Mouse (Mus musculus) frontal cortex, postnatal 36 days (tissue): ENCODE measurements at regions not wholly inside any gene's neighbourhood (a gene's known extent, or its start where the extent isn't known, plus 50 kb on each side); places are given as distances from the start of the nearest gene placed in this dataset.

Experiments used
- DNase-seq, 2 experiments: peaks; one replicate each; pipeline ENCODE4 v3.0.0; 2022; ENCODE audit warnings: low spot score in 2 of 2

GRCm38 (mm10) chr14:120830389-120830835 lies 80.6 kb upstream of the Ipo5 start:
- DNase-seq = peak in 1 of 2 experiments; percentile 29

- DNase-seq = no peak
Measured at GRCm38 (mm10) chr14:120831397-120831796, 79.6 kb upstream of the Ipo5 start.

- DNase-seq = peak; percentile 90 to 95
Measured at GRCm38 (mm10) chr14:120831847-120832613, 79.0 kb upstream of the Ipo5 start.

- no peak for DNase-seq
Measured at GRCm38 (mm10) chr14:120834821-120835220, 76.2 kb upstream of the Ipo5 start.

- DNase-seq = peak in 1 of 2 experiments; percentile 46
Measured at GRCm38 (mm10) chr14:120835758-120836157, 75.3 kb upstream of the Ipo5 start.

GRCm38 (mm10) chr14:120836535-120837316 lies 74.3 kb upstream of the Ipo5 start:
- DNase-seq = no peak

- no peak for DNase-seq
Measured at GRCm38 (mm10) chr14:120840900-120841299, 70.1 kb upstream of the Ipo5 start.

- no peak for DNase-seq
Measured at GRCm38 (mm10) chr14:120841311-120841710, 69.7 kb upstream of the Ipo5 start.

GRCm38 (mm10) chr14:120845172-120845571 lies 65.9 kb upstream of the Ipo5 start:
- DNase-seq = no peak

GRCm38 (mm10) chr14:120846073-120846850 lies 64.8 kb upstream of the Ipo5 start:
- no peak for DNase-seq

GRCm38 (mm10) chr14:120847006-120847405 lies 64.0 kb upstream of the Ipo5 start:
- peak in 1 of 2 experiments; percentile 46 for DNase-seq

- DNase-seq = no peak
Measured at GRCm38 (mm10) chr14:120848083-120848951, 62.7 kb upstream of the Ipo5 start.

GRCm38 (mm10) chr14:120849159-120849558 lies 61.9 kb upstream of the Ipo5 start:
- DNase-seq = no peak

GRCm38 (mm10) chr14:120853643-120854042 lies 57.4 kb upstream of the Ipo5 start:
- DNase-seq = no peak

GRCm38 (mm10) chr14:120854559-120854958 lies 56.5 kb upstream of the Ipo5 start:
- no peak for DNase-seq

GRCm38 (mm10) chr14:120855181-120855580 lies 55.8 kb upstream of the Ipo5 start:
- peak in 1 of 2 experiments; percentile 77 for DNase-seq
